Mouse (Mus musculus) limb, embryonic 11.5 days (tissue): ENCODE results near the gene Syt1. TPM values are rescaled to one million over a fixed set of nuclear protein-coding genes. Genes with fewer than 3 reads are reported as not detected.

ENCODE experiments used
- ATAC-seq: fragments of 200-750 bp; cut with Nextera tagmentation; 2 replicates; pipeline ENCODE4 v1.8.0; 2017; ENCODE audit warnings: low read depth; ENCODE audit not compliant: insufficient number of reproducible peaks, low FRiP score, low TSS enrichment
- DNase-seq: peaks from one replicate; pipeline ENCODE4 v3.0.0-alpha.2; 2015; ENCODE audit warnings: low spot score
- H3K27ac ChIP-seq: fragments of 300-500 bp; sonication (generic); replicated peaks from 2 replicates; pipeline ENCODE4 v1.5.1; 2014; ENCODE audit warnings: low read depth, mild to moderate bottlenecking, low read length
- H3K27me3 ChIP-seq: fragments of 300-500 bp; sonication (generic); 2 replicates; pipeline ENCODE4 v1.6.1; 2014; ENCODE audit warnings: mild to moderate bottlenecking, low read length, mixed read lengths; ENCODE audit not compliant: control insufficient read depth, insufficient read depth
- H3K36me3 ChIP-seq: fragments of 300-500 bp; sonication (generic); 2 replicates; pipeline ENCODE4 v1.6.1; 2014; ENCODE audit warnings: mild to moderate bottlenecking, low read length, moderate library complexity, mixed read lengths; ENCODE audit not compliant: control insufficient read depth, insufficient read depth
- H3K4me1 ChIP-seq: fragments of 300-500 bp; sonication (generic); 2 replicates; pipeline ENCODE4 v1.6.1; 2014; ENCODE audit warnings: low read length, mixed read lengths; ENCODE audit not compliant: control insufficient read depth, insufficient read depth
- H3K4me2 ChIP-seq: fragments of 300-500 bp; sonication (generic); 2 replicates; pipeline ENCODE4 v1.6.1; 2014; ENCODE audit warnings: low read depth, mild to moderate bottlenecking, moderate library complexity; ENCODE audit not compliant: severe bottlenecking
- H3K4me3 ChIP-seq: fragments of 300-500 bp; sonication (generic); 2 replicates; pipeline ENCODE4 v1.5.1; 2014; ENCODE audit warnings: low read depth, low read length
- H3K9ac ChIP-seq: fragments of 300-500 bp; sonication (generic); 2 replicates; pipeline ENCODE4 v1.6.1; 2014; ENCODE audit warnings: mild to moderate bottlenecking, low read length
- H3K9me3 ChIP-seq: fragments of 300-500 bp; sonication (generic); 2 replicates; pipeline ENCODE4 v1.6.1; 2016; ENCODE audit warnings: low read length; ENCODE audit not compliant: control insufficient read depth
- WGBS: fragments of 180-500 bp; shearing (Covaris S2); extraction: QIAGEN DNeasy Blood & Tissue Kit; methylation state at CpG from one replicate; pipeline ENCODE4 v1.1.7; 2014; 5-methylcytosine and 5-hydroxymethylcytosine counted together
- polyA plus RNA-seq: library from polyadenylated mRNA; unstranded; fragments of >200 nt; fragmentation: Nextera tagmentation; extraction: Ambion mirVana; gene quantifications from 2 replicates; pipeline ENCODE4 v1.2.1, GENCODE M21; 2014

Syt1 gene
- polyA plus RNA-seq, 1 experiment from 2014 or later, result 0.32 TPM

DNA sequence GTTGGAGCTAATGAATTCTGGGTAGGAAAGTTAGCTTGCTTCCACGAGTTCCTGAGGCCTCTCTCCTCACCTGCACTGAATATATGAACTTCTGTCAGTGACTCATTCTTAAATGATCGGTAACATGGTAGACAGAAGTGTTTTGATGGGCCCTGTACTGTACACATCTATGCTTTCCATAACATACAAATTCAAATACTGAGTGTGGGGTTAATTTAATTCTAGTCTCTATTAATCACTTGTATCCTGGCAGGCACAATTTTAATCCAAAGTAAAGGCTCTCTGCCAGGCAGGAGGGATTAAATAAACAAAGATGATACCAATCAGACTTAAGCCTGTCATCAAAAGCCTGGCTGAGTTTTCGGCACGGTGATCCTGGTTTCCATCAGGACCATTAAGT lies 136.1 kb downstream of the Syt1 start:
- DNase-seq, result no peak
- ATAC-seq, result no peak
- H3K36me3 ChIP-seq, result no peaks in the 10 kb centered on the region
- no peaks in the 10 kb centered on the region for H3K4me1 ChIP-seq
- H3K4me3 ChIP-seq, result no peak overlapping the region
- H3K4me2 ChIP-seq, result no peak overlapping the region
- H3K27me3 ChIP-seq, result no peaks in the 10 kb centered on the region
- H3K9ac ChIP-seq, result no peak overlapping the region
- no peaks in the 10 kb centered on the region for H3K9me3 ChIP-seq
- 79% methylated on average over 4 of the region's 4 CpGs for WGBS
- no peak overlapping the region for H3K27ac ChIP-seq

DNA sequence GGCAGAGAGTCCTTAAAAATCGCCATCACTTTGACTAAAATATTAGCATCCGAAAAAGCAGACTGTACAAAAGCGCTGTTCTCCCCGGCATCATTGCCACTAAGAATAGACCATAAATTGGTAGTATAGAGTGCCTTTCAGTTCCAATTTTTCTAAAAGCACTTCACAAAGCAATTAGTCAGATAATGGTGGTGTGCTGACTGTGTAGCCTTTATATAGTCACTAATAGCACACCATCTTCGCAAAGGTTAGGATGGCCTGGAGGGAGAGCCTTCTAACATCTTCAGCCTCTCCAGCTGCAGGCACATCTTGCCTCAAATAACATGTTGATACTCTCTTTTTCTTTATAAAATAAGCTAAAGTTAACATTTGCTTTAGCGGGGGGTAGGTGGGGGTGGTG lies 138.4 kb downstream of the Syt1 start:
- WGBS, result 89% methylated on average over 6 of the region's 6 CpGs
- DNase-seq (no peak), ATAC-seq (no peak)
- Histone ChIP-seq H3K27ac (no peak overlapping the region), H3K4me3 (no peak overlapping the region), H3K4me2 (no peak overlapping the region), H3K9ac (no peak overlapping the region), H3K9me3 (no peaks in the 10 kb centered on the region), H3K4me1 (no peaks in the 10 kb centered on the region), H3K27me3 (no peaks in the 10 kb centered on the region), H3K36me3 (no peaks in the 10 kb centered on the region)

DNA sequence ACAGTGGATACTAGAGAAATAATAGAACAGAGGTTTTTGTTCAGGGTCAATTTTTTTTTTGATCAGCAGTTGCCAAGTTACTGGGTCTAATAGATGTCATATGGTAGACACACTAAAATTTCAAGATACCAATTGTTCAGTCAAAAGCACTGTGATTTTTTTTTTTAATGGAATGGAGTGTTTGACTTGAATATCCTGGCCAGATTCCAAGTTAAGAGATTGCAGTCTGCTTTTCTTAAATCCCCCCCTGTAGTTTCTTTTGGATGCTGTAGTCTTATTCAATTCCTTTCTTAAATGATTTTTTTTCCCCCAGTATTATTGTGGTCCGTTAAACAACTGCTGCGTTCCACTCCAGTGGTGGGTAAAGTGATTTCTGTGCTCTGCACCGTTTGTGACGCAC lies 140.2 kb downstream of the Syt1 start:
- Histone ChIP-seq H3K9ac (no peak overlapping the region), H3K9me3 (no peaks in the 10 kb centered on the region), H3K27me3 (no peaks in the 10 kb centered on the region), H3K4me1 (no peaks in the 10 kb centered on the region), H3K4me2 (no peak overlapping the region), H3K36me3 (no peaks in the 10 kb centered on the region), H3K27ac (no peak overlapping the region), H3K4me3 (no peak overlapping the region)
- DNase-seq, result no peak
- no peak for ATAC-seq
- 89% methylated on average over 4 of the region's 4 CpGs for WGBS

GRCm38 (mm10) chr10:108868136-108868535 lies 142.6 kb downstream of the Syt1 start:
- Histone ChIP-seq H3K27ac (no peak overlapping the region), H3K4me2 (no peak overlapping the region), H3K27me3 (no peaks in the 10 kb centered on the region), H3K4me3 (no peak overlapping the region), H3K36me3 (no peaks in the 10 kb centered on the region), H3K4me1 (no peaks in the 10 kb centered on the region), H3K9ac (no peak overlapping the region), H3K9me3 (no peaks in the 10 kb centered on the region)
- ATAC-seq, result no peak
- 88% methylated on average over 4 of the region's 4 CpGs for WGBS
- no peak for DNase-seq

- Histone ChIP-seq H3K9ac (no peak overlapping the region), H3K4me3 (no peak overlapping the region), H3K27ac (no peak overlapping the region), H3K4me2 (no peak overlapping the region), H3K4me1 (no peaks in the 10 kb centered on the region), H3K36me3 (no peaks in the 10 kb centered on the region), H3K27me3 (no peaks in the 10 kb centered on the region), H3K9me3 (no peaks in the 10 kb centered on the region)
- ATAC-seq (no peak), DNase-seq (no peak)
- 90% methylated on average over 6 of the region's 6 CpGs for WGBS
These were observed 143.6 kb downstream of the Syt1 start for GRCm38 (mm10) chr10:108867202-108867601.

DNA sequence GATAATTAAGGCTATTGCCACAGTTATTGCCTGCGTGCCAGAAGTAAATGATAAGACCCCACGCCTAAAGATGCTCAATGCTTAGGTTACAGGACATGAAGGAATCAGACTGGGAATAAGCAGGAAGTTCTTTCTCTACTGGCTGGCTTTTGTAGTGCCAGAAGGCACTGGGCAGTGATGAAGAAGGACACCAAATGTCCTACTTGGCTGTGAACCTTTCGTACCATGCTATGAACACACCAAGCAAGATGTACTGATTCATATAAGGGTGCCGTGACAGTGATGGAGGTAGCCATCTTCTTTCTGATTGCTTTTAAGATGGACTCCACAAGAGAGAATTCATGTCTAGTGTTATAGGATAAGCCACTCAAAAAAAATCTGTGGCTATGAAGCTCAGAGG lies 145.2 kb downstream of the Syt1 start:
- Histone ChIP-seq H3K4me1 (no peaks in the 10 kb centered on the region), H3K9me3 (no peaks in the 10 kb centered on the region), H3K9ac (no peak overlapping the region), H3K27ac (no peak overlapping the region), H3K36me3 (no peaks in the 10 kb centered on the region), H3K4me3 (no peak overlapping the region), H3K4me2 (no peak overlapping the region), H3K27me3 (no peaks in the 10 kb centered on the region)
- DNase-seq (no peak), ATAC-seq (no peak)
- 96% methylated on average over 4 of the region's 4 CpGs for WGBS

DNA sequence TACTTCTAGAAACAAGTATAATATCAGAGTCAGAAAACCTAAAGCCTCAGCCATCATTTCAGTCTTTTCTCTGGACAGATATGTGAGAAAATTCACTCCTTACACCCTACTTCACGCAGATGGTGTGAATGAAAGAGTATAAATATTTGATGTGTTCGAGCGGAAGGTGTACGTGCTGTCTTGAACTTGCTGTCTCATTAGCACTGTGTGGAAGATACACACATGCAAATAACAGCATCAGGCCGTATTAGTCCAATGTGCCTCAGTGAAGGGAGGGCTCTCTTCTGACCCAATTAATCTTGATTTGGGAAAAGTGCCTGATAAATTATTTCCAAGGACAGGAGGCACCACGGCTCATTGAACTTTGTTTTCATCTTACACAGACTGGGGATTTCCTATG lies 154.8 kb downstream of the Syt1 start:
- no peak for DNase-seq
- Histone ChIP-seq H3K36me3 (no peaks in the 10 kb centered on the region), H3K4me1 (no peaks in the 10 kb centered on the region), H3K9me3 (no peaks in the 10 kb centered on the region), H3K9ac (no peak overlapping the region), H3K4me2 (no peak overlapping the region), H3K27me3 (no peaks in the 10 kb centered on the region), H3K27ac (no peak overlapping the region), H3K4me3 (no peak overlapping the region)
- WGBS, result 88% methylated on average over 6 of the region's 6 CpGs
- no peak for ATAC-seq

DNA sequence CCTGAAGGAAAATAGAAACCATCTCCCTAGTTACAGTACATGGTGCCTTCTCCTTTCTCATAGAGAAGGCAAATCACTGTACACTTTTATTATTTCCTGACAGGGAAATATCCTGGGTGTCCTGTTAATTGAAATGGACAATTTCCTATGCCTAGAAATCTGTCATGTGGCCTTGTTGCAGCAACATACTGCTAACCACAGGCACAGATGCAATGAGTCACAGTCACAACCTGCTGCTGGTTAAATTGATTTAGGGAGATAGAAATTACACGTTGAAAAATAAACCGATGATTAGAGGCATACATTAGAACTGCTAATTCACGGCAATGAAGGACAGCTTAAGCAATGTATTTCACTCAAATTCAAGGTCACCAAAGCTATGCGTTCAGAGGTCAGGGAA lies 158.0 kb downstream of the Syt1 start:
- Histone ChIP-seq H3K9me3 (no peaks in the 10 kb centered on the region), H3K27ac (no peak overlapping the region), H3K4me2 (no peak overlapping the region), H3K4me1 (no peaks in the 10 kb centered on the region), H3K36me3 (no peaks in the 10 kb centered on the region), H3K4me3 (no peak overlapping the region), H3K27me3 (no peaks in the 10 kb centered on the region), H3K9ac (no peak overlapping the region)
- WGBS, result 78% methylated on average over 4 of the region's 4 CpGs
- DNase-seq (no peak), ATAC-seq (no peak)

- no peaks in the 10 kb centered on the region for H3K36me3 ChIP-seq
- H3K9me3 ChIP-seq, result no peaks in the 10 kb centered on the region
- no peak for ATAC-seq
- H3K4me2 ChIP-seq, result no peak overlapping the region
- H3K4me1 ChIP-seq, result no peaks in the 10 kb centered on the region
- DNase-seq, result no peak
- 88% methylated on average over 1 of the region's 1 CpGs for WGBS
- no peak overlapping the region for H3K27ac ChIP-seq
- no peak overlapping the region for H3K4me3 ChIP-seq
- no peak overlapping the region for H3K9ac ChIP-seq
- no peaks in the 10 kb centered on the region for H3K27me3 ChIP-seq
These were observed 173.3 kb downstream of the Syt1 start for GRCm38 (mm10) chr10:108837434-108837833.
